Mouse (Mus musculus) ovary, postnatal 10 days (tissue): Measurements from ENCODE around the gene Trim33.

Source experiments
- DNase-seq: peaks from one replicate; pipeline ENCODE4 v3.0.0; 2022; ENCODE audit warnings: low spot score

Trim33 gene

DNA sequence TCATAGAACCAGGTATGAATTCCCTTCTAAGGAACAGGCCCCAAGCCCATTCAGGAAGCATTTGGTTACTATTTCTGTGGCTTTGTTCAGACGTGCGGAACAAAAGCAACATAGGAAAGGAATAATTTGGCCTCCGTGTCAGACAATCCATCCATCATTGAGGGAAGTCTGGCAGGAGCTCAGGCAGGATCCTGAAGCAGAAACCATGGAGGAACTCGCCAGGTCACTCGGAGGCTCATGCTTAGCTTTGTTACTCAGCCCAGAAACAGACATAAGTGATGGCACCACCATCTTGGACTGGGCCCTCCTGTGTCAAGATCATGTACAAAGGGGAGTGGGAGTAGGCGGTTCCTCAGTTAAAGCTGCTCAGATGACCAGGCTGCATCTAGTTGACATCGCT is 82.1 kb downstream of the Trim33 start:
- DNase-seq: no peak

DNA sequence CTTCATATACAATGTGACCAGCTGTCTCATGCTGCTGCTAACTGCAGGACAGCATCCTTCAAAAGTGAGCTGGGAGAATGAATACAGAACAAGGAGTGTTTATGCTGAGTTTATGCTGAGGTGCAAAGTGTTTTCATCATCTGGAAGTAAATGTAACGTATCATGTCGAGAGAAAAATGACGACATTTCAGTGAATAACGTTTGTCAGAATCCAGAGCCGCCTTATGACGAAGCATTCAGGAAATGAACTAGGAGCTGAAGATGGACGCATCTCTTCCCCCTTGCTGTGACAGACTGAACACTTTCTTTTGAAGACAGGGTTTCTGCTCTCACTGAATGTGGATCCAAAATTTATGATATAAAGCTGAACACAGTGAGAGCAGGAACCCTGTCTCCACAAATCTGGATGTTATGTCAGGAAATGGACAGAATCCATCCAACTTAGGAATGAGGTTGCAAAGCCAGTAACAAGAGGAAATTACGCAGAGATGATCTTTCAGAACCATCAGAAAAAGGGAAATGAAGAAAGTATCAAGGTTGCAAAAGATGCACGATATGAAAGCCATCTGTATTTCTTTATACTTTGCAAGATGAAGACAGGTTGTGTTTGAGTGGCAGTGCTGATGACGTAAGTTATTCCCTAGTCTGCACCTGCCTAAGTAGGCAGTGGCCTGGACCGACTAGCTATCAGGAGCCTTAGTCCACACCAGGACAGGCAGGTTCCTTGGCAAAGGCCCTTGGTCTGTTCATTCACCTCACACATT is 85.3 kb downstream of the Trim33 start:
- DNase-seq: no peak

GRCm38 (mm10) chr3:103367176-103367970 is 88.3 kb downstream of the Trim33 start:
- no peak for DNase-seq

- DNase-seq: no peak
Measured at GRCm38 (mm10) chr3:103368731-103369130, 89.6 kb downstream of the Trim33 start.

DNA sequence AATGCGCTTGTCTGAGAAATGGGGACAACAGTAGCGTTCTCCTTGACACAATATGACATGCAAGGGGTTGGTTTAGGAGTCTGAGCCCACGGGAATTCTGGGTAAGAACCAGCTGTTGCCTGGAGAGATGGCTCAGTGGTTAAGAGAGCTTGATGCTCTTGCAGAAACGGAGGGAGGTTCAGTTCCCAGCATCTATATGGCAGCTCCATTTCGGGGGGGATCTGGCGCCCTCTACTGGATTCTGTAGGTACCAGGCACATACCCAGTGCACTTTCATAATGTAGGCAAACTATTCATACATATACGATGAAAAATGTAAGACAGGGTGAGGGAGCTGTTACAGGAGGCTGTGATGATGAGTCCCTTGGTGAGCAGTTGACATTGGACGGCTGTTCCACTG is 94.9 kb downstream of the Trim33 start:
- no peak for DNase-seq

- no peak for DNase-seq
Measured at GRCm38 (mm10) chr3:103375181-103375855, 96.2 kb downstream of the Trim33 start.

GRCm38 (mm10) chr3:103378018-103378417 is 98.9 kb downstream of the Trim33 start:
- no peak for DNase-seq

GRCm38 (mm10) chr3:103379371-103379770 is 100.3 kb downstream of the Trim33 start:
- DNase-seq: no peak

- DNase-seq: no peak
Measured at GRCm38 (mm10) chr3:103380814-103381213, 101.7 kb downstream of the Trim33 start.

DNA sequence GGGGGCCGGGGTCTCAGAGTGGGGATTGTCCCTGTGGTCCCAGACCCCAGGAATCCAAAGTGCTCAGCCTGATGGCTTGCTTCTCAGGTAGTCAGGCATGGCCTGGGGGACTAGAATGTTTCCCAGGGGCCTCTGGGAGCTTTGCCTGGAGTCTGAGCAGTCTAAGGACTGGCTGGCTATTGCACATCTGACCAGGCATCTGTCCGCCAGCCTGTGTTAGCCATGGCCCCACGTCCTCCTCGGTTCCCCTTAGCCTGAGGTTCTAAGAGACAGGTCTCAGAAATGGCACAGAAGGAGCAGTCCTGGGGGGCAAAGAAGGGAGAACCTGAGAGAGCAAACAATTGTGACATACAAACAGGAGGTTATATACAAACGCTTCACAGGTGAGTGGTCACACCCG is 102.3 kb downstream of the Trim33 start:
- no peak for DNase-seq

GRCm38 (mm10) chr3:103382872-103383567 is 103.9 kb downstream of the Trim33 start:
- peak; percentile 88 for DNase-seq

DNA sequence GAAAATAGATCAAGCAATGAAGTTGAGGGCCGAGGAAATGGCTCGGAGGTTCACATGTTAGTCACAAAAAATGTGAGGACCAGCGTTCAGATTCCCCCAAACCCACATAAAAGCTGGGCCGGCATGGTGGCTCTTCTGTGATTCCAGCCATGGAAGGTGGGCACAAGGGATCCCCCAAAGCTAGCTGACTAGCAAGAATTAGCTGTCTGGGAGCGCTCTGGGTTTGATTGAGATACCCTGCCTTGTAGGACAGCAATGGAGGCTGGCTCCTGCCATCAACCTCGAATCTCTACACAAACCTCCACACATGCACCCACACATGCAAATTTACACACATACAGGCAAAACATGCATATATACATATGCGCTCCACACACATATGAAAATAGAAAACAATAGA is 105.4 kb downstream of the Trim33 start:
- no peak for DNase-seq

DNA sequence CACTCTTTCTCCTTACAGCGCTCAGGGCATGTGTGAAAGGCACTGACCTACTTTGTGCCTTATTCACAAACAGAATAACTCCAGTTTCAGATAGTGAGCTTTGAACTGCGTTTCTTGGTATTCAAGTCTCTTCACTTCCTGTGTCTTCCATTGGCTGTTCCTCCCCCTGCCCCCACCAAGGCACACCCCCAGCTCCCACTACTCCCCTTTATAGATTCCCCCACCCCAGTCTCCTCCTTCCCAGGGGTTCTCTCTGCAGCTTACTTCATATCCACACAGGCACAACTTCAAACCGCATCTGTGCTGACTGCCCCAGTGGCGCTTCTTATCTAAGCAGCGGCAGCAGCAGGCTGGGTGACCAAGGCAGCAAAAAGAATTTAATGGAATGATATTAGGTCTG is 105.9 kb downstream of the Trim33 start:
- no peak for DNase-seq

- no peak for DNase-seq
Measured at GRCm38 (mm10) chr3:103385383-103386291, 106.5 kb downstream of the Trim33 start.

DNA sequence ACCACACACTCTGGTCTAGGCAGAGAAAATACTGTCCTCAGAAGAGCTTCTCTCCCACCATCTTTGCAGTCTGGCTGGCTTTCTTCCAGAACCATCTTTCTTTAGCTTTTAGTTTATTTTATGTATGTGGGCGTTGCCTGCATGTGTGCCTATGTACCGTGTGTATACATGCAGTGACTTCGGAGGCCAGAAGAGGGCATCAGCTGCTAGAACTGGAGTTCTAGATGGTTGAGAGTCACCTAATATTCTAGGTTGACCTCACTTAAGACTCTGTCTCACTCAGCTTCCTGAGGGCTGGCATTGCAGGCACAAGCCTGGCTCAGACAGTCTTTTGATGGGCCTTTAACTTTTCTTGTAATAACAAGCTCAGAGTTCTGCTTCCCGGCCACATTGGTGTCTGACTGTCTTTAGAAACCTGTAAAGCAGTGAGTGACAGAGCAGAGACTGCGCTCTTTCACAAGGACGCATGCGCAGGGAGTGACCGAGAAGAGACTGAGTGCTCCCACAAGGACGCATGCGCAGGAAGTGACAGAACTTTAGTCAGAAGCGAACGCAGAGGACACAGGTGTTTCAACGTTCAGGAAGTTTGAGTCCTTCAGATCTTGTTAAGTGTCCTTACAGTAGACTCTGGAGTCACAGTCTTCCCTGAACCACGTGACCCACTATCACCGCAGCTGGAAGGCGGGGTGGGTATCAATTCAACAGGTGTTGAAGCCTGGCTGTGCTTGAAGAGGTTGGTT is 107.4 kb downstream of the Trim33 start:
- no peak for DNase-seq

GRCm38 (mm10) chr3:103392613-103393258 is 113.6 kb downstream of the Trim33 start:
- DNase-seq: no peak

DNA sequence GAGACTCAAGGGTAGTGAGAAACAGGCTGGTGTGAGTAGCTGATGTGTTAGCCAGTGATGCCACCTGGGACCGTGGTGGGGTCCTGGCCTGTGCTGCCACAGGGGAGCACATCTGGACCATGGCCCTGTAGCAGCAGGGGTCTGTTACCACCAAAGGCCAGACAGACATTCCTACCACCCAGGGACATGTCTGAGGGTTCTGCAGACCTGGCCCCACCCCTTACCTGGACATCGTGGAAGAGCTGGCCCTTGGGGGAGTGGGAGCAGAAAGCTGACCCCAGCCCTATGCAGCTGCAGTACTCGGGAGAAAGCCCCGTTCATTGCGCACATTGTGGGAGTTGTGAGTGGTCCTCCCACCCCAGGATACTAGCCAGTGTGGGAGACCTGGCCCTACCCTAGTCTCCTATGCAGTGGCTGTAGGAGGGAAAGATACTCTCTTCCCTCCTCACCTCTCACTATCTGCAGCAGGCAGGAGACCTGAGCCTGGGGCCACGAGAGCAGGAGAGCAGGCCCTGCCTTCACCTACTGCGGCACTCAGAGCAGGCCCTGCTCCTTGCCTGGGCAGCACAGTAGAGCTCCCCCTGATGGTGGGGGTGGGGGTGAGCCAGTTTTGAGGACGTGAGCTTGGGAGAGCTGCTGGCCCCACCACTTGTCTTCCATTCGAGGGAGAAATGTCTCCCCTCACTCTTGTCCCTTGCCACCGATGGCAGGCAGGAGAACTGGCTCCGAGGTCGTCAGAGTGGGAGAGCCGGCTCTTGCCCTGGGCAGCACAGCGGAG is 114.4 kb downstream of the Trim33 start:
- no peak for DNase-seq

DNA sequence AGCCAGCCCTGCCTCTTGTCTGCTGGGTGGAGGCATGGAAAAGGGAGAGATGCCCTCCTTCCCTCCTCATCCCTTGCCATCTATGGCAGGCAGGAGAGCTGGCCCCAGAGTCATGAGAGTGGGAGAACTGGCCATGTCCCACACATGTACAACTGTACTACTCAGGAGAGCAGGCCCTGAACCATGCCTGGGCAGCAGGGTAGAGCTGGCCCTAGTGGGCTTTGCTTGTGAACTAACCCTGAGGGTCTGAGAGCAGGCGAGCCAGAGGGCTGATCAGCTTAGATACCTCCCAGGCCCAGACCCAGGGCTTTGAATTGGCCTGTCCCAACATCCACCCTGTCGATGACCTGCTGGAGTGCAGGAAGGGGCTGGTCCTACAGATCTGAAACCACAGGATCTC is 115.0 kb downstream of the Trim33 start:
- DNase-seq: no peak

DNA sequence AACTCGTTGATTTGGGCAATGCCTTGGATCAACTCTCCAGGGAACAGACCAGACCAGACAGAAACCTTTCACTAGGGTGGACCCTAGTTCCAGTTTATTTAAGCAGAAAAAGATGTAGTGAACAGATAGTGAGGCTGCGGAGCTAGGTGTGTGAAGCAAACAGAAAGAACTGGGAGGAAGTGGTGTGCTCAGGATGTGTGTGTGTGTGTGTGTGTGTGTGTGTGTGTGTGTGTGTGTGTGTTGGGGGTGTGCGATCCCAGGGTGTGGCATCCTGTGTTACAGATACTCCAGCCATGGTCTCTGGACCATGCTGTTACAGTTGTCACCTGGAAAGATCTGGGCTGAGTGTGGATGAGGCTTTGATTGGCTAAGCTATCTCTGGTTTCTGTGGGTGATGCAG is 118.4 kb downstream of the Trim33 start:
- no peak for DNase-seq
